9 mouse cellular contexts compared by ENCODE assay signal in the genomic region with DNA sequence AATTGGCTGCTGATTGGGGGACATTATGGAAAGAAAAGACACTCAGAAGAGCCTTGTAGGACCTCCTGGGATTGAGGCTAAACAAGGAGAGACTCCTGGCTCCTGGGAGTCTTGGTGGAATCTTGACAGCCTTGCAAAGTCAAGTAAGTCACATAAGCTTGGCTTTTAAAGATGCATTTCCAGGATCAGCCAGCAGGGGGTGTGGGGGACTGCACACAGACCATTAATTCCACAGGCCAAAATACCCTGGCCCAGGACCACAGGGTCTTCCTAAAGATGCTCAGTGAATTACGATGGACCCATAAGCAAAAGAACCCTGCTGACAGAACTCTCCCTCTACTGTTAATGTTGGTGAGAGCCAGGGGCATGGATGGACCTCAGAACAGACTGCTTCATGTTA.
DNase-seq lines count a peak whose midpoint lies in the region; ATAC-seq and TF ChIP-seq lines count a peak whose summit lies in the region.
"Had no signal": no experiment of that assay in that cellular context is flagged by ENCODE, and none has a peak within 500 bp of the region (broad histone marks: within the 10 kb centered on the region; RNA-seq: fewer than 3 reads in every experiment).

No protein-coding gene starts in this region.

- no peaks in the 10 kb centered on the region for H3K9me3 ChIP-seq in hindbrain, embryonic 11.5 days (ENCODE audit: control insufficient read depth, low read length)
- H3K9me3 ChIP-seq in hindbrain, embryonic 12.5 days (replicated peaks) = no peaks in the 10 kb centered on the region
- H3K9me3 ChIP-seq in CH12.LX (replicated peaks; ENCODE audit: low read length) = no peaks in the 10 kb centered on the region
- H3K9me3 ChIP-seq in limb, embryonic 14.5 days (ENCODE audit: control insufficient read depth, low read length) = no peaks in the 10 kb centered on the region

- H3K4me2 ChIP-seq in hindbrain, embryonic 11.5 days (replicated peaks; ENCODE audit: low read depth, low read length) = no peak overlapping the region
- no peak overlapping the region for H3K4me2 ChIP-seq in hindbrain, embryonic 12.5 days (replicated peaks)
- H3K4me2 ChIP-seq in CH12.LX (ENCODE audit: insufficient read depth, low read depth, poor library complexity, severe bottlenecking) = 0 out of 2 replicates have a peak overlapping the region, but pooled peaks have one; percentile 17
- no peak overlapping the region for H3K4me2 ChIP-seq in limb, embryonic 14.5 days (replicated peaks; ENCODE audit: low read depth, low read length, severe bottlenecking)

- no peak for ATAC-seq in hindbrain, embryonic 11.5 days (ENCODE audit: low FRiP score)
- ATAC-seq in hindbrain, embryonic 12.5 days (ENCODE audit: low FRiP score) = no peak
- ATAC-seq in limb, embryonic 14.5 days (ENCODE audit: low FRiP score, low read depth) = no peak

- no peaks in the 10 kb centered on the region for H3K79me2 ChIP-seq in CH12.LX (replicated peaks; ENCODE audit: control insufficient read depth, extremely low read depth, insufficient read depth, poor library complexity, severe bottlenecking)

- H3K27ac ChIP-seq in hindbrain, embryonic 11.5 days (ENCODE audit: low read depth, low read length) = no peak overlapping the region
- no peak overlapping the region for H3K27ac ChIP-seq in hindbrain, embryonic 12.5 days
- no peak overlapping the region for H3K27ac ChIP-seq in CH12.LX (ENCODE audit: insufficient read depth, low read depth)
- H3K27ac ChIP-seq in cortical plate, adult 2 months (ENCODE audit: insufficient read depth, low read length) = no peak overlapping the region
- no peak overlapping the region for H3K27ac ChIP-seq in limb, embryonic 14.5 days (replicated peaks; ENCODE audit: low read depth, low read length)

- dilution Hi-C loops in CH12.LX (cut with MboI; ENCODE audit: extremely low pct_ligation_motif_present, extremely low pct_unique_long_range_greater_than_20kb, low sequenced_read_pairs) = no loop called here

- no peak for TF ChIP-seq EP300 in CH12.LX (IDR thresholded peaks at IDR 0.05; ENCODE audit: low read length)

- 54% methylated on average over 1 of the region's 1 CpGs for WGBS in hindbrain, embryonic 11.5 days
- 54% methylated on average over 1 of the region's 1 CpGs for WGBS in hindbrain, embryonic 12.5 days
- WGBS in limb, embryonic 14.5 days = 58% methylated on average over 1 of the region's 1 CpGs

- H3K9ac ChIP-seq in hindbrain, embryonic 11.5 days (ENCODE audit: low read depth, low read length) = no peak overlapping the region
- no peak overlapping the region for H3K9ac ChIP-seq in hindbrain, embryonic 12.5 days
- H3K9ac ChIP-seq in CH12.LX (ENCODE audit: insufficient read depth, low read depth) = no peak overlapping the region
- peak overlapping the region; percentile 8; the same call in 1 of the 2 replicates for H3K9ac ChIP-seq in limb, embryonic 14.5 days (ENCODE audit: low read depth, low read length, severe bottlenecking)

- H3K4me1 ChIP-seq in hindbrain, embryonic 11.5 days (replicated peaks; ENCODE audit: control insufficient read depth, insufficient read depth, low read length) = no peaks in the 10 kb centered on the region
- peaks cover 10% of the 10 kb centered on the region for H3K4me1 ChIP-seq in hindbrain, embryonic 12.5 days
- H3K4me1 ChIP-seq in CH12.LX (ENCODE audit: control insufficient read depth in 1 of 2, insufficient read depth in 2 of 2) = peaks cover 12% of the 10 kb centered on the region in 2 experiments
- H3K4me1 ChIP-seq in cortical plate, adult 2 months (ENCODE audit: control insufficient read depth, insufficient read depth, low read length) = peaks cover 7% of the 10 kb centered on the region
- H3K4me1 ChIP-seq in limb, embryonic 14.5 days (ENCODE audit: control insufficient read depth, insufficient read depth, low read length) = peaks cover 12% of the 10 kb centered on the region

- TF ChIP-seq RAD21 in CH12.LX (IDR thresholded peaks at IDR 0.05; ENCODE audit: low read depth, low read length) = peak; percentile 56

- no peaks in the 10 kb centered on the region for H3K27me3 ChIP-seq in hindbrain, embryonic 11.5 days (ENCODE audit: control insufficient read depth, insufficient read depth, low read length)
- H3K27me3 ChIP-seq in hindbrain, embryonic 12.5 days = peaks cover 9% of the 10 kb centered on the region; the same call in 1 of the 2 replicates
- peaks cover 60% of the 10 kb centered on the region for H3K27me3 ChIP-seq in CH12.LX (replicated peaks)
- no peaks in the 10 kb centered on the region for H3K27me3 ChIP-seq in limb, embryonic 14.5 days (ENCODE audit: control insufficient read depth, insufficient read depth, low read length)

- no peaks in the 10 kb centered on the region for H3K36me3 ChIP-seq in hindbrain, embryonic 11.5 days (ENCODE audit: control insufficient read depth, insufficient read depth, low read length)
- H3K36me3 ChIP-seq in hindbrain, embryonic 12.5 days = no peaks in the 10 kb centered on the region
- no peaks in the 10 kb centered on the region for H3K36me3 ChIP-seq in CH12.LX (replicated peaks in 1 of 2; ENCODE audit: control insufficient read depth in 1 of 2, insufficient read depth in 1 of 2, low read length in 1 of 2)
- H3K36me3 ChIP-seq in limb, embryonic 14.5 days (ENCODE audit: control insufficient read depth, insufficient read depth, low read length) = no peaks in the 10 kb centered on the region

- DNase-seq in hindbrain, embryonic 11.5 days (ENCODE audit: low spot score) = peak; percentile 88
- DNase-seq in 3T3-L1 (ENCODE audit: low read depth, low spot score) (peak; percentile 81), CH12.LX (ENCODE audit: extremely low read depth) (peak; percentile 54)
- DNase-seq in limb, embryonic 14.5 days (ENCODE audit: low spot score) = peak; percentile 68
- DNase-seq in spleen, postnatal 4 days (ENCODE audit: low spot score in 2 of 2) = peak; percentile 66 to 88
- no peak for DNase-seq in frontal cortex, postnatal 10 days (ENCODE audit: low spot score in 2 of 2)

- in situ Hi-C loops in CH12.LX (cut with MboI; ENCODE audit: low pct_ligation_motif_present, low pct_unique_long_range_greater_than_20kb, low sequenced_read_pairs) = loop anchor here (5.0 to 10.0 kb wide), 2 partner anchors 95 to 227 kb away; a partner anchor contains a TSS

- no peak for TF ChIP-seq POLR2A in CH12.LX (IDR thresholded peaks at IDR 0.05; ENCODE audit: low read depth, low read length)
- TF ChIP-seq POLR2A in cortical plate, adult 2 months (IDR thresholded peaks at IDR 0.05; ENCODE audit: extremely low read depth, insufficient read depth, low read length) = no peak
- no peak for TF ChIP-seq POLR2A in limb, embryonic 14.5 days (IDR thresholded peaks at IDR 0.05; ENCODE audit: borderline replicate concordance, extremely low read depth, insufficient read depth, insufficient read length)

- H3K4me3 ChIP-seq in hindbrain, embryonic 11.5 days (ENCODE audit: low read depth, low read length) = no peak overlapping the region
- no peak overlapping the region for H3K4me3 ChIP-seq in hindbrain, embryonic 12.5 days
- H3K4me3 ChIP-seq in CH12.LX (replicated peaks in 1 of 3; ENCODE audit: low read depth in 2 of 3, low read length in 2 of 3, poor library complexity in 1 of 3) = no peak overlapping the region
- no peak overlapping the region for H3K4me3 ChIP-seq in cortical plate, adult 2 months (ENCODE audit: insufficient read depth, low read length)
- H3K4me3 ChIP-seq in limb, embryonic 14.5 days (replicated peaks; ENCODE audit: low read length) = no peak overlapping the region
- H3K4me3 ChIP-seq: erythroblast, embryonic 14.5 days had no signal

- TF ChIP-seq CTCF in CH12.LX (conservative IDR thresholded peaks at IDR 0.05 in 1 of 2, IDR thresholded peaks at IDR 0.05 in 1 of 2; ENCODE audit: low read depth in 2 of 2, low read length in 2 of 2) = peak; percentile 74 to 85
- TF ChIP-seq CTCF in cortical plate, adult 2 months (IDR thresholded peaks at IDR 0.05; ENCODE audit: extremely low read depth, insufficient read depth, low read length) = peak; percentile 75

TF ChIP-seq in CH12.LX, 34 proteins besides CTCF, POLR2A, EP300 and RAD21:
- TF ChIP-seq SMC3 (IDR thresholded peaks at IDR 0.05; ENCODE audit: low read depth, low read length) (peak; percentile 66), CHD1 (IDR thresholded peaks at IDR 0.05; ENCODE audit: low read depth, low read length) (no peak), SIN3A (IDR thresholded peaks at IDR 0.05; ENCODE audit: low read length) (no peak)

Comparison
In these comparisons a context has a peak if more than half of its experiments do, and no peak if none do; other contexts are left out.
1. DNase-seq: peak in hindbrain, embryonic 11.5 days (single experiment), 3T3-L1 (single experiment), CH12.LX (single experiment), limb, embryonic 14.5 days (single experiment) and spleen, postnatal 4 days (2 of 2); none in frontal cortex, postnatal 10 days (0 of 2).